Mouse (Mus musculus) liver, adult 2 months (tissue): ENCODE data around the gene Mrps26.

Experiments used
- CTCF ChIP-seq: fragments of 200-500 bp; IDR thresholded peaks from 2 replicates; pipeline ENCODE4 v1.5.1; 2011; ENCODE audit warnings: low read depth, low read length, control low read depth
- POLR2A ChIP-seq: fragments of 200-500 bp; IDR thresholded peaks from 2 replicates; pipeline ENCODE4 v1.6.1; 2011; ENCODE audit warnings: low read length, control low read depth; ENCODE audit not compliant: insufficient read depth; ENCODE audit errors: extremely low read depth

DNA sequence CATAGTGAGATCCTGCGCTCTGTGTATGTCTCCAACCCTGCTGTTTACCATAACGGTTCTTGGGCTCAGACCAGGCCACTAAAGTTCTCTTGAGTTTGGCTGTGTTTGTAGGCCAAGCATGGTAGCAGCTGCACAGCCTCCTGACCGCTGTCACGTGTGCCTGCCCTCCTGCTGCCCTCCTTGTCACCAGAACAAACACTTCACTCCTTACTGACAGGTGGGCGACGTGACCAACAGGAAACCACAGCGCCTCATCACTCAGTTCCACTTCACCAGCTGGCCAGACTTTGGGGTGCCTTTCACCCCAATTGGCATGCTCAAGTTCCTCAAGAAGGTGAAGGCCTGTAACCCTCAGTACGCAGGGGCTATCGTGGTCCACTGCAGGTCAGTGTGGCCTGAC lies 23.3 kb upstream of the Mrps26 start:
- TF ChIP-seq CTCF (no peak), POLR2A (no peak)
